Mouse (Mus musculus) adrenal gland, adult 10 weeks (tissue): ENCODE results near the gene Degs1. TPM values are rescaled to one million over a fixed set of nuclear protein-coding genes. Genes with fewer than 3 reads are reported as not detected.

Experiments
- polyA plus RNA-seq: library from polyadenylated mRNA; stranded (reverse); fragments of 350-450 nt; fragmentation: Illumina TruSeq; extraction: RNeasy Lipid Tissue Mini Kit (QIAGEN cat#74804); gene quantifications from one replicate; pipeline ENCODE4 v1.2.3, GENCODE M21; 2014; ENCODE audit warnings: low read depth, low replicate concordance

The Degs1 gene
- 291 TPM for polyA plus RNA-seq

GRCm38 (mm10) chr1:182282091-182283075 is at the start of gene Degs1:
Degs1 (minus strand) TSS chr1:182282804.

Other genes with a start within 250 kb of the Degs1 start
- gene Srp9, start 158.1 kb downstream of the Degs1 start, polyA plus RNA-seq: 336 TPM
- gene Vmn1r1, start 118.3 kb downstream of the Degs1 start, polyA plus RNA-seq: not detected
- 41.5 TPM for gene Fbxo28, start 58.8 kb upstream of the Degs1 start, polyA plus RNA-seq
- 7.8 TPM for gene Trp53bp2, start 126.4 kb upstream of the Degs1 start, polyA plus RNA-seq
- gene Capn2, start 234.8 kb upstream of the Degs1 start, polyA plus RNA-seq: 76.3 TPM